Mouse (Mus musculus) thymus, adult 2 months (tissue): ENCODE results near the gene Erc2. TPM values are rescaled to one million over a fixed set of nuclear protein-coding genes. Genes with fewer than 3 reads are reported as not detected.

Source experiments
- DNase-seq: peaks from one replicate; pipeline ENCODE4 v3.0.0; 2021
- H3K27ac ChIP-seq: fragments of 200-500 bp; 2 replicates; pipeline ENCODE4 v1.5.1; 2012; ENCODE audit warnings: low read length, control low read depth; ENCODE audit not compliant: control insufficient read depth, insufficient read depth
- H3K27me3 ChIP-seq: fragments of 200-500 bp; 2 replicates; pipeline ENCODE4 v1.6.1; 2012; ENCODE audit warnings: mild to moderate bottlenecking, low read length, moderate library complexity, mixed read lengths; ENCODE audit not compliant: control insufficient read depth, insufficient read depth
- H3K36me3 ChIP-seq: fragments of 200-500 bp; 2 replicates; pipeline ENCODE4 v1.6.1; 2012; ENCODE audit warnings: mild to moderate bottlenecking, low read length, moderate library complexity; ENCODE audit not compliant: control insufficient read depth, insufficient read depth
- H3K4me1 ChIP-seq: fragments of 200-500 bp; replicated peaks from 2 replicates; pipeline ENCODE4 v1.6.1; 2012; ENCODE audit warnings: low read length; ENCODE audit not compliant: control insufficient read depth, insufficient read depth
- H3K4me3 ChIP-seq: fragments of 200-500 bp; 2 replicates; pipeline ENCODE4 v1.5.1; 2012; ENCODE audit warnings: mild to moderate bottlenecking, low read length, control low read depth, moderate library complexity; ENCODE audit not compliant: control insufficient read depth, insufficient read depth
- CTCF ChIP-seq: fragments of 200-500 bp; IDR thresholded peaks from 2 replicates; pipeline ENCODE4 v1.5.1; 2012; ENCODE audit warnings: mild to moderate bottlenecking, control low read depth, low read length, moderate library complexity, borderline replicate concordance; ENCODE audit not compliant: control insufficient read depth, poor library complexity, insufficient read depth; ENCODE audit errors: extremely low read depth
- POLR2A ChIP-seq: fragments of 200-500 bp; IDR thresholded peaks from 2 replicates; pipeline ENCODE4 v1.6.1; 2012; ENCODE audit warnings: mild to moderate bottlenecking, low read length, control low read depth, moderate library complexity; ENCODE audit not compliant: control insufficient read depth, poor library complexity, insufficient read depth; ENCODE audit errors: extremely low read depth
- WGBS: fragments of 180-500 bp; shearing (Covaris S2); methylation state at CpG from one replicate; pipeline ENCODE4 v1.1.7; 2018; 5-methylcytosine and 5-hydroxymethylcytosine counted together
- polyA plus RNA-seq: library from polyadenylated mRNA; depleted of rRNA; stranded (reverse); fragments of >200 nt; gene quantifications from 2 replicates; pipeline ENCODE4 v1.2.3, GENCODE M21; 2012

Erc2 gene
- polyA plus RNA-seq, 1 experiment = 0.18 TPM

GRCm38 (mm10) chr14:28417019-28417418 lies 794.8 kb downstream of the Erc2 start:
- DNase-seq = no peak
- WGBS = 63% methylated on average over 8 of the region's 8 CpGs

GRCm38 (mm10) chr14:28418497-28418896 lies 796.3 kb downstream of the Erc2 start:
- H3K4me1 ChIP-seq = no peaks in the 10 kb centered on the region
- no peaks in the 10 kb centered on the region for H3K36me3 ChIP-seq
- no peaks in the 10 kb centered on the region for H3K27me3 ChIP-seq
- DNase-seq = no peak
- H3K27ac ChIP-seq = no peak overlapping the region
- WGBS = 58% methylated on average over 4 of the region's 4 CpGs
- no peak for TF ChIP-seq POLR2A
- no peak overlapping the region for H3K4me3 ChIP-seq

More at GRCm38 (mm10) chr14:28417019-28417418, 794.8 kb downstream of the Erc2 start:
- TF ChIP-seq CTCF (no peak), POLR2A (no peak)
- Histone ChIP-seq H3K27me3 (no peaks in the 10 kb centered on the region), H3K4me1 (no peaks in the 10 kb centered on the region), H3K4me3 (no peak overlapping the region), H3K36me3 (no peaks in the 10 kb centered on the region), H3K27ac (no peak overlapping the region)

GRCm38 (mm10) chr14:28419188-28419587 lies 797.0 kb downstream of the Erc2 start:
- Histone ChIP-seq H3K4me1 (no peaks in the 10 kb centered on the region), H3K4me3 (no peak overlapping the region), H3K36me3 (no peaks in the 10 kb centered on the region), H3K27ac (no peak overlapping the region), H3K27me3 (no peaks in the 10 kb centered on the region)
- WGBS = 82% methylated on average over 9 of the region's 9 CpGs
- DNase-seq = no peak
- TF ChIP-seq POLR2A = no peak
- no peak for TF ChIP-seq CTCF

DNA sequence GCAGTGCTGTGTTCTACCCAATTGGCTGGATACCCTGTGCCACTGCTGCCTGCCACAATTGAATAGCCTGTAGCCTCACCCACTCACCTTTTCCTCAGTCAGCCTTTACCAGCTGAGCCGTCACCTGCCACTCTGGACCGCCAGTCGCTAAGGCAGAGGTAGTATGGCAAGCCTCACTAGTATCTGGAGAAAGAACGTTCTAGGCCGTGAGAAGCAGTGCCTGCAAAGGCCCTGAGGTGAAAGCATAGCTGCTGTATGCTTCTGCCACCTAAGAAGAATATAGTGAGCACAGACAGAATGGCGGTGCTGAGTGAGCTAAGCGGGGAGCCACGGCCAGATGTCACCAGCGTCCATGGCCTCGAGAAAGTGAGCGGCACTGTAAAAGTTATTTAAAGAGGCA lies 798.4 kb downstream of the Erc2 start:
- H3K27ac ChIP-seq = no peak overlapping the region
- no peaks in the 10 kb centered on the region for H3K4me1 ChIP-seq
- TF ChIP-seq CTCF (no peak), POLR2A (no peak)
- H3K4me3 ChIP-seq = no peak overlapping the region
- WGBS = 96% methylated on average over 11 of the region's 11 CpGs
- H3K27me3 ChIP-seq = no peaks in the 10 kb centered on the region
- no peaks in the 10 kb centered on the region for H3K36me3 ChIP-seq
- no peak for DNase-seq

GRCm38 (mm10) chr14:28426610-28427009 lies 804.4 kb downstream of the Erc2 start:
- Histone ChIP-seq H3K36me3 (no peaks in the 10 kb centered on the region), H3K27ac (no peak overlapping the region), H3K4me1 (no peaks in the 10 kb centered on the region), H3K27me3 (no peaks in the 10 kb centered on the region), H3K4me3 (no peak overlapping the region)
- WGBS = 80% methylated on average over 2 of the region's 2 CpGs
- TF ChIP-seq CTCF (no peak), POLR2A (no peak)
- no peak for DNase-seq

GRCm38 (mm10) chr14:28431703-28432309 lies 809.6 kb downstream of the Erc2 start:
- DNase-seq = no peak
- H3K36me3 ChIP-seq = no peaks in the 10 kb centered on the region
- H3K27me3 ChIP-seq = no peaks in the 10 kb centered on the region
- TF ChIP-seq POLR2A (no peak), CTCF (no peak)
- no peak overlapping the region for H3K27ac ChIP-seq
- no peak overlapping the region for H3K4me3 ChIP-seq
- WGBS = 87% methylated on average over 7 of the region's 7 CpGs
- H3K4me1 ChIP-seq = no peaks in the 10 kb centered on the region

DNA sequence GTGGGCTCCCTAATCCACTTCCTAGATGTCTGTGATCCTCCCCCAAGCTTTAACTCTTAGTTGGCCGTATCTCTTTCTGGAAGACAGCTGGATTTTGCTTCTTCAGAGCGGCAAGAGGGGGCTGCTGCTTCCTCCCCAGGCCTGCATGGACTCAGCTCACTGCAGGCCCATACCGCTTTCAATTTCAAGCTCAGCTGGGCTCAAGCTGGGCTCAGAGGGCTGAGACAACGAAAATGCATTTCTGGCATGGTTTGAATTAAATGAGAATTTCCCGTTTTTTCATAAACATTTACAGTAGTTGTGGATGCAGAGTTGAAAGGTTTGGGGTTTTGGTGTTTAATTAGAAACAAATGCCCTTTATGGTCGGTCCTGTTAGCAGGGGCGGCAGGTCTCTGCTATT lies 812.8 kb downstream of the Erc2 start:
- H3K27me3 ChIP-seq = no peaks in the 10 kb centered on the region
- TF ChIP-seq CTCF = no peak
- TF ChIP-seq POLR2A = no peak
- no peak overlapping the region for H3K4me3 ChIP-seq
- H3K27ac ChIP-seq = no peak overlapping the region
- WGBS = 85% methylated on average over 7 of the region's 7 CpGs
- no peak for DNase-seq
- H3K36me3 ChIP-seq = no peaks in the 10 kb centered on the region
- H3K4me1 ChIP-seq = no peaks in the 10 kb centered on the region
